Mouse (Mus musculus) liver, embryonic 11.5 days (tissue): Measurements from ENCODE around the gene Plekhf1. TPM values are rescaled to one million over a fixed set of nuclear protein-coding genes. Genes with fewer than 3 reads are reported as not detected.

Experiments
- ATAC-seq: fragments of 200-750 bp; cut with Nextera tagmentation; replicated peaks from 2 replicates; pipeline ENCODE4 v1.8.0; 2017; ENCODE audit warnings: moderate number of reproducible peaks, mild to moderate bottlenecking, moderate TSS enrichment, moderate library complexity; ENCODE audit not compliant: low FRiP score
- DNase-seq: peaks from one replicate; pipeline ENCODE4 v3.0.0-alpha.2; 2017; ENCODE audit warnings: low spot score
- H3K27ac ChIP-seq: fragments of 300-500 bp; sonication (generic); 2 replicates; pipeline ENCODE4 v1.5.1; 2014; ENCODE audit warnings: mild to moderate bottlenecking, low read depth, low read length, control low read depth
- H3K27me3 ChIP-seq: fragments of 300-500 bp; sonication (generic); replicated peaks from 2 replicates; pipeline ENCODE4 v1.6.1; 2014; ENCODE audit warnings: low read length, mixed read lengths; ENCODE audit not compliant: control insufficient read depth, insufficient read depth
- H3K36me3 ChIP-seq: fragments of 300-500 bp; sonication (generic); 2 replicates; pipeline ENCODE4 v1.6.1; 2014; ENCODE audit warnings: mild to moderate bottlenecking, low read length, moderate library complexity, mixed read lengths; ENCODE audit not compliant: control insufficient read depth, insufficient read depth
- H3K4me1 ChIP-seq: fragments of 300-500 bp; sonication (generic); replicated peaks from 2 replicates; pipeline ENCODE4 v1.6.1; 2014; ENCODE audit warnings: low read length, mixed read lengths; ENCODE audit not compliant: control insufficient read depth, insufficient read depth
- H3K4me2 ChIP-seq: fragments of 300-500 bp; sonication (generic); 2 replicates; pipeline ENCODE4 v1.6.1; 2014; ENCODE audit warnings: mild to moderate bottlenecking, control low read depth, moderate library complexity
- H3K4me3 ChIP-seq: fragments of 300-500 bp; sonication (generic); 2 replicates; pipeline ENCODE4 v1.5.1; 2014; ENCODE audit warnings: low read depth, low read length, control low read depth
- H3K9ac ChIP-seq: fragments of 300-500 bp; sonication (generic); 2 replicates; pipeline ENCODE4 v1.6.1; 2014; ENCODE audit warnings: low read depth, low read length, control low read depth
- H3K9me3 ChIP-seq: fragments of 300-500 bp; sonication (generic); 2 replicates; pipeline ENCODE4 v1.6.1; 2016; ENCODE audit warnings: low read length, inconsistent platforms, mixed read lengths; ENCODE audit not compliant: control insufficient read depth
- WGBS: fragments of 180-500 bp; shearing (Covaris S2); extraction: QIAGEN DNeasy Blood & Tissue Kit; methylation state at CpG from one replicate; pipeline ENCODE4 v1.1.7; 2014; 5-methylcytosine and 5-hydroxymethylcytosine counted together
- polyA plus RNA-seq: library from polyadenylated mRNA; unstranded; fragments of >200 nt; fragmentation: Nextera tagmentation; extraction: Ambion mirVana; gene quantifications from 2 replicates; pipeline ENCODE4 v1.2.1, GENCODE M21; 2014

Plekhf1 gene
- polyA plus RNA-seq, 1 experiment from 2014 or later = 0.67 TPM

DNA sequence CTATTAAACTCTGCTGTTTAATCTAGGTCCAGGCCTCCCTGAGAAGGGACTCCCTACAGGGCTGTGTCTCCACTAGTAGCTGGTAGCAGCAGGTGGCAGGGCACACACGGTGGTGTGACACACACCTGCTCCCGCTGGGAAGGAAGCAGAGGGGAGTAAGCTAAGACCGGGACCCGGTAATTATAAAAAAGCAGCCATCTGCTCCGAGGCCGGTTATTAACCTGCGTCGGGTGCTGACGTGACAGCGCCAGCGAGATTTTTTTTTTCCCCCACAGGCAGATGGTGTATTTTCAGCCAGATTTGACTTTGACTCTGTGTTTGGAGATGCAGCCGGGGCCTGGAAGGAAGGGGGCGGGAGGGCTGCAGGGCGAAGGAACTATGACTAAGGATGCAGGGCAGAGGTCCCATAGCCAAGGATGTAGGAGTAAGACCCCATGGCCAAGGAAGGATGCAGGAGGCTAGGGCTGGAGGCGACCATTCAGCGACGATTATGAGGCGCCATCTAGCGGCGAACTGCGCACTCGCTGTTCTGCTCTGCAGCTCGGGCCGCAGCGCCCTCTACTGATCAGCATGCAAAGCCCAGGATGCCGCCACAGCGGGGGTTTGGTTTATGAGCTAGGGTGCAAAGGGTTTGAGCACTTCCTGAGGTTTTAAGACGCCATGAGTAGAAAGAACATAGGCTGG lies 27.1 kb downstream of the Plekhf1 start:
- H3K4me1 ChIP-seq = no peaks in the 10 kb centered on the region
- DNase-seq (peak; percentile 85), ATAC-seq (peak; percentile 82)
- no peaks in the 10 kb centered on the region for H3K9me3 ChIP-seq
- H3K4me3 ChIP-seq = no peak overlapping the region
- H3K9ac ChIP-seq = no peak overlapping the region
- WGBS = 6% methylated on average over 28 of the region's 28 CpGs
- peak overlapping the region; percentile 35 for H3K4me2 ChIP-seq
- H3K27ac ChIP-seq = no peak overlapping the region
- H3K27me3 ChIP-seq = no peaks in the 10 kb centered on the region
- H3K36me3 ChIP-seq = no peaks in the 10 kb centered on the region

DNA sequence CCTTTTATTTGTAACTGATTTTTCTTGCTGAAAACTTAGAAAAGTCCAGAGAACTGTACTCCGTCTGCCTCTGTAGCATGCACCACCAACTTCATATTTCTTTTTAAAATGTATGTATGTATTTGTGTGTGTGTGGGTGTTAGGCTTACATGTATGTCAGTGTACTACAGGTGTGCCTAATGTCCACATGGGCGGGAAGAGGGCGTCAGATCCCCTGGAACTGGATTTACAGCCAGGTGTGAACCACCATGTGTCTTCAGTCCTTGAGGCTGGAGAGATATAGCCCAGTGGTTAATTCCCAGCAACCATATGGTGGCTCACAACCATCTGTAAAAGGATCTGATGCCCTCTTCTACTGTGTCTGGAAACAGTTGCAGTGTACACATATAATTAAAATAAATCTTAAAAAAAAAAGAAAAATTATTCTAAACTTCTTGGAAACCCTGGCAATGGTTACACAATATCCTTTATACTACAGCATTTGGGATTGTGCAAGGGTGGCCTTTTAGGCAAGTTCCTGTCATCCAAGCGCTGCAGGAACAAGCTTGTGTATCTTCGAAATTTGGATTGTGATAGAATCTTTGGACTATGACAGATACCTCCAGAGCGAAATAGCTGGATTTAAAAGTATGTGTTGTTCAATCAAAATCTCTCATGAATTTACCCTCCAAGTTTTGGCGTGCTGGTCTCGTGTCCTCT lies 27.8 kb downstream of the Plekhf1 start:
- no peaks in the 10 kb centered on the region for H3K36me3 ChIP-seq
- no peaks in the 10 kb centered on the region for H3K4me1 ChIP-seq
- no peak overlapping the region; the same call in 1 of the 2 replicates for H3K4me2 ChIP-seq
- DNase-seq = no peak
- ATAC-seq = no peak
- H3K27ac ChIP-seq = no peak overlapping the region
- no peak overlapping the region for H3K4me3 ChIP-seq
- no peaks in the 10 kb centered on the region for H3K27me3 ChIP-seq
- 62% methylated on average over 8 of the region's 8 CpGs for WGBS
- no peaks in the 10 kb centered on the region for H3K9me3 ChIP-seq
- H3K9ac ChIP-seq = no peak overlapping the region

DNA sequence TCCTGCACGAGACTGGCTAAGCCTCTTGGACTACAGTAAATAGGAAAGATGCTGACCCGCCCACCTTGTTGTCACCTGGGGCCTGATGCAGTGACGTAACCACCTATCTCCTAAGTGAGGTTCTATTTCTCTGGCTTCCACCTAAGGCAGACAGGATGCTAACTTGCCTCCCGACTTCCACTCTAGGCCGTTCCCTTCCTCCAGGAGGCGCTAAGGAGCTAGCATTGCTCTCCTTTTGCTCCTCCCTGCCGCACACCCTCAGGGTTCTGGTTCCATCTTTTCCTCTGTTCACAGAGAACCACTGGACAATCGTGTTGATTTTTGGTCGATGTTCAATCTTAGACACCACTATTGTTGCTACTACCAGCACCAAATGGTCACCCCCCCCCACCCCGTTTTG lies 36.2 kb downstream of the Plekhf1 start:
- no peak for DNase-seq
- H3K4me1 ChIP-seq = no peaks in the 10 kb centered on the region; the same call in 1 of the 2 replicates
- H3K4me2 ChIP-seq = no peak overlapping the region
- H3K9me3 ChIP-seq = no peaks in the 10 kb centered on the region
- no peaks in the 10 kb centered on the region for H3K27me3 ChIP-seq
- 55% methylated on average over 10 of the region's 10 CpGs for WGBS
- no peak for ATAC-seq
- H3K4me3 ChIP-seq = no peak overlapping the region
- H3K36me3 ChIP-seq = no peaks in the 10 kb centered on the region
- H3K27ac ChIP-seq = no peak overlapping the region
- H3K9ac ChIP-seq = no peak overlapping the region

DNA sequence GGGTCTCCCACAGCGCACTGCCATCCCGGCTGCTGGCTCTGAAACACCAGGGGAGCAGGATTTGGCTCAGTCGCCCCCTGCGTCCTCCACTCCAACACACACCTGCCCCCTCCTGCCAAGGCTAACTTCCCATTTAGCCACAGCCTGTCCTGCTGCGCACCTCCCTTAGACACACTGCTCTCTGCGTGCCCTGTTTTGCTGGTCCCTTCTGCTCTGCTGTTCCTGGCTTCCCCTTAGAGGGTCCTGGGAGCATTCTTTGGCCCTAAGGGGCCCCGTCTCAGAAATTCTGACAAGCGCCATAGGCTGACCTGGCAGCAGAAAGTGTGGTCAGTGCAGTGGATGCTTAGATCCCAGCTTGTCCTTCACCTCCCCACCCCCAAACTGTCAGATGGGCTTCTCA lies 36.7 kb downstream of the Plekhf1 start:
- 79% methylated on average over 8 of the region's 8 CpGs for WGBS
- Histone ChIP-seq H3K4me3 (no peak overlapping the region), H3K4me2 (no peak overlapping the region), H3K27me3 (no peaks in the 10 kb centered on the region), H3K4me1 (no peaks in the 10 kb centered on the region; the same call in 1 of the 2 replicates), H3K27ac (no peak overlapping the region), H3K9ac (no peak overlapping the region), H3K9me3 (no peaks in the 10 kb centered on the region), H3K36me3 (no peaks in the 10 kb centered on the region)
- ATAC-seq = no peak
- DNase-seq = no peak

DNA sequence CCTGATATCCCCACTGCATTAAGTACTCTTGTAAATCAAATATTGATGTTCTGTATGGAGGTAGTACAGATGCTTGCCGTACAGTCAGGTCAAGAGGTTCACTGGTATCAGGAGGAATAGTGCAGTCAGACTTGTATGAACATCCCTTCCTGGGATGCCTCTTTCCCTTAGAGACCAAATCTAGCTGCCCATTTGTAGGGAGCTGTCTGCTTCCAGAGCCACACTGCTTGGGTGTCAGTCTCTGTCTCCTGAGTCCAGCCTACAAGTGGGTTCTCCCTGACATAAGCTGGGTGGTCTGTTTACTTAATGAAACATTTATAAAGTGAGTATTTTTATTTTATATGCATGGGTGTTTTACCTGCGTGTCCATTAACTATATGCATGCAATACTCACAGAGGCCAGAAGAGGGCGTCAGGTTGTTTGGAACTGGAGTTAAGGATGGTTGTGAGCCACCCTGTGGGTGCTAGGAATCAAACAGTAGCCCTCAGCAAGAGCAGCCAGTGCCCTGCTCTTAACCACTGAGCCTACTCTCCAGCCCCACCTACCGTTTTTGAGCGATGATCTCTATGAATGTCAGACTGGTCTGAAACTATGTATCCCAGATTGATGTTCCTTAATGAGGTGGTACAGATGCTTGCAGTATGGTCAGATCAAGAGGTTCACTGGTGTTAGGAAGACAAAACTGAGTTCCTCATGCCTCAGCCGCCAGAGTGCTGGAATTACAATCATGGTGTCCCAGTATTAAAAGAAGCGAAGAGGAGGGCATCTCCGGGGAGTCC lies 37.6 kb downstream of the Plekhf1 start:
- DNase-seq (no peak), ATAC-seq (no peak)
- no peak overlapping the region for H3K9ac ChIP-seq
- no peaks in the 10 kb centered on the region for H3K27me3 ChIP-seq
- H3K4me2 ChIP-seq = no peak overlapping the region
- no peak overlapping the region for H3K27ac ChIP-seq
- no peaks in the 10 kb centered on the region for H3K36me3 ChIP-seq
- H3K9me3 ChIP-seq = no peaks in the 10 kb centered on the region
- no peaks in the 10 kb centered on the region; the same call in 1 of the 2 replicates for H3K4me1 ChIP-seq
- H3K4me3 ChIP-seq = no peak overlapping the region
- WGBS = 89% methylated on average over 8 of the region's 8 CpGs

DNA sequence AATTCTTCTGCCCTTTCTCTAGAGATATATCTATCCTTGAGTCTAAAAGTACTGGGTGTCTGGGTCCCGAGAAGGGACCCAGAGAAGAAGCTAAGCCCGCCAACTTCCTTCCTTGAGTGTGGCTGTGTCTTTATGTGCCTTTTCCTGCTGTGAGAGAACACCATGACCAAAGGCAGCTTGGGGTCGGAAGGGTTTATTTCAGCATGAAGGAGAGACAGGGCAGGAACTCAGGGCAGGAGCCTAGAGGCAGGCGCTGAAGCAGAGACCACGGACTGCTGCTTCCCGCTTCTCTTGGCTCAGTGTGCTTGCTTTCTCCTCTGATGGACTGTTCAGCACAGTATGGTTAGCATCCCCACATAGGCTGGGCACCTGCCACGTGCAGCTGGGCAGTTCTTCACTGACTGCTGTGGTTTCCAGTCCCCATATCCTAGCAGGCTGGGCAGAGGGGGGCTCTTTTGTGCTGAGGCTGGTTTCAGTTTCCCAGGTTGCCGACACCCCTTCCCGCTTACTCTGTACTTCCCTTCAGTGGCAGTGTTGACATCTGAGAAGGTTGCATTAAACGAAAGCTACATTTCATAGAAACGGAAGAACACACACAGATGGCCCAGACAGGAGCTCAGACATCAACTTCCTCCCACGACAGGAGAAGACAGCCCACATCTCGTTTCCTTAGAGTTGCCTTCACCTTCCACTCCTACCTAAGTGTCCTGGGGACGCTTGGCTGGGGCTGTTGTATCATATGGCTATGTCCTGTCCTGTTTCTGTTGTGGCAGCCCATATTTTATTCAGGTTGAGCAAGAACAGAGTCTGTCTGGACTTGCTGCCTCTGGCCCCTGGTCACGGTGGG lies 38.5 kb downstream of the Plekhf1 start:
- Histone ChIP-seq H3K36me3 (no peaks in the 10 kb centered on the region), H3K4me2 (peak overlapping the region; percentile 0; the same call in 1 of the 2 replicates), H3K4me1 (peaks cover 4% of the 10 kb centered on the region), H3K27ac (0 out of 2 replicates have a peak overlapping the region, but pooled peaks have one; percentile 46), H3K9me3 (no peaks in the 10 kb centered on the region), H3K27me3 (no peaks in the 10 kb centered on the region), H3K9ac (no peak overlapping the region), H3K4me3 (no peak overlapping the region)
- no peak for ATAC-seq
- DNase-seq = no peak
- 52% methylated on average over 15 of the region's 15 CpGs for WGBS

DNA sequence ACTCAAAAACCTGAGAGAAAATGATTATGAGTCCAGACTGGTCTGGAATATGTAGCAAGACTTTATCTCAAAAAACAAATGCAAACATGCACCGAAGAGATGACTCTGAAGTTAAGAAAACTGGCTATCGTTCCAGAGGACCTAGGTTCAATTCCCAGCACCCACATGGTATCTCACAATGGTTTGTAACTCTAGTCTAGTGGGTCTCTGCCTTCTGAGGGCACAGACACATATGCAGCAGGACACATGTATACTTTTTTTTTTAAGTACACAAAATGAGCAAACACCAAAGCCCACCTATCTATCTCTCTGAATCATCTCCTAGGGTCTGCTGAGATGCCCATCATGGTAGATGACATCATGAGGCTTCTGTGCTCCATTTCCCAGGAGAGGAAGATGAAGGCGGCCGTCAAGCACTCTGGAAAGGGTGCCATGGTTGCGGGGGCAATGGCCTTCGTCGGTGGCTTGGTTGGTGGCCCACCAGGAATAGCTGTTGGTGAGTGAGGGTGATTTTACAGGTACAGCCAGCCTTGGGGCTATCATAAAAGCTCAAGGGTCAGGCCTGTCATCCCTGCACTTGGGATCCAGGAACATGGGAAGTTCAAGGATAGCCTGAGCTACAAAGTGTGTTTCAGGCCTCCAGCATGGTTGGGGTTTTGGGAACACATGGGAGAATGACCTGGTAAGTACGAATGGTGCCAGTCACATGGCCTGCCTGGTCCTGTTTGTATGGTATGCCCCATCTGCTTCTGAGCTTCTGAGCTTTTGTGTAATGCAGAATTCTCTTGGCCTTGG lies 39.3 kb downstream of the Plekhf1 start:
- Histone ChIP-seq H3K4me3 (no peak overlapping the region), H3K9ac (no peak overlapping the region), H3K27me3 (no peaks in the 10 kb centered on the region), H3K9me3 (no peaks in the 10 kb centered on the region), H3K4me2 (no peak overlapping the region), H3K36me3 (no peaks in the 10 kb centered on the region), H3K4me1 (peaks cover 7% of the 10 kb centered on the region), H3K27ac (0 out of 2 replicates have a peak overlapping the region, but pooled peaks have one; percentile 46)
- ATAC-seq = no peak
- DNase-seq = no peak
- WGBS = 79% methylated on average over 8 of the region's 8 CpGs
